Mouse (Mus musculus): ENCODE measurements around the gene Camk2g. TPM values are rescaled to one million over a fixed set of nuclear protein-coding genes. Genes with fewer than 3 reads are reported as not detected.

The Camk2g gene
- polyA plus RNA-seq, 1 experiment from 2014 or later = 36.5 TPM

- ATAC-seq (replicated peaks; ENCODE audit: low FRiP score, low read depth) (no peak), DNase-seq (ENCODE audit: low spot score) (no peak)
- H3K36me3 ChIP-seq (ENCODE audit: insufficient read depth, low read length) = peaks cover 92% of the 10 kb centered on the region
- 0 out of 2 replicates have a peak, but pooled peaks cover 4% of the 10 kb centered on the region for H3K4me1 ChIP-seq (replicated peaks; ENCODE audit: insufficient read depth, low read length)
- H3K9ac ChIP-seq (ENCODE audit: low read depth, low read length) = no peak overlapping the region
- H3K27ac ChIP-seq = no peak overlapping the region
- H3K9me3 ChIP-seq (replicated peaks; ENCODE audit: low read length) = no peaks in the 10 kb centered on the region
- no peak overlapping the region for H3K4me3 ChIP-seq (replicated peaks; ENCODE audit: low read depth, low read length)
- no peak overlapping the region for H3K4me2 ChIP-seq (ENCODE audit: low read length)
- H3K27me3 ChIP-seq (ENCODE audit: insufficient read depth, low read length) = no peaks in the 10 kb centered on the region
- no peak for TF ChIP-seq CTCF (IDR thresholded peaks at IDR 0.05; ENCODE audit: low read depth)
- 79% methylated on average over 2 of the region's 2 CpGs for WGBS
These were observed 104.9 kb downstream of the Camk2g start for GRCm38 (mm10) chr14:20689009-20689408.

- H3K36me3 ChIP-seq (ENCODE audit: insufficient read depth, low read length) = peaks cover 93% of the 10 kb centered on the region
- no peaks in the 10 kb centered on the region for H3K9me3 ChIP-seq (replicated peaks; ENCODE audit: low read length)
- ATAC-seq (replicated peaks; ENCODE audit: low FRiP score, low read depth) (no peak), DNase-seq (ENCODE audit: low spot score) (no peak)
- no peak overlapping the region for H3K9ac ChIP-seq (ENCODE audit: low read depth, low read length)
- H3K27ac ChIP-seq = no peak overlapping the region
- no peaks in the 10 kb centered on the region for H3K4me1 ChIP-seq (replicated peaks; ENCODE audit: insufficient read depth, low read length)
- H3K4me3 ChIP-seq (replicated peaks; ENCODE audit: low read depth, low read length) = no peak overlapping the region
- H3K27me3 ChIP-seq (ENCODE audit: insufficient read depth, low read length) = no peaks in the 10 kb centered on the region
- TF ChIP-seq CTCF (IDR thresholded peaks at IDR 0.05; ENCODE audit: low read depth) = no peak
- 99% methylated on average over 3 of the region's 3 CpGs for WGBS
- no peak overlapping the region for H3K4me2 ChIP-seq (ENCODE audit: low read length)
These were observed 107.3 kb downstream of the Camk2g start for GRCm38 (mm10) chr14:20686576-20686975.

Small RNA genes within 50 kb of the gene (microRNA-seq; reads per million reads assigned to microRNA genes)
- 1.0 reads per million for gene Mir6946

Other genes with a start within 250 kb of the Camk2g start
- gene Ppp3cb, start 247.5 kb downstream of the Camk2g start, polyA plus RNA-seq (2015; fragmentation: Nextera tagmentation; extraction: Ambion mirVana) = 36.4 and 37.2 TPM in 2 replicates
- gene Usp54, start 153.0 kb downstream of the Camk2g start, polyA plus RNA-seq (2015; fragmentation: Nextera tagmentation; extraction: Ambion mirVana) = 4.8 and 5.6 TPM in 2 replicates
- 1.8 and 2.5 TPM in 2 replicates for gene Myoz1, start 137.5 kb downstream of the Camk2g start, polyA plus RNA-seq (2015; fragmentation: Nextera tagmentation; extraction: Ambion mirVana)
- gene Synpo2l, start 125.7 kb downstream of the Camk2g start, polyA plus RNA-seq (2015; fragmentation: Nextera tagmentation; extraction: Ambion mirVana) = 0.32 and 0.33 TPM in 2 replicates
- 57.3 and 62.8 TPM in 2 replicates for gene Sec24c, start 119.8 kb downstream of the Camk2g start, polyA plus RNA-seq (2015; fragmentation: Nextera tagmentation; extraction: Ambion mirVana)
- 21.6 and 22.4 TPM in 2 replicates for gene Fut11, start 99.1 kb downstream of the Camk2g start, polyA plus RNA-seq (2015; fragmentation: Nextera tagmentation; extraction: Ambion mirVana)
- gene Chchd1, start 91.1 kb downstream of the Camk2g start, polyA plus RNA-seq (2015; fragmentation: Nextera tagmentation; extraction: Ambion mirVana) = 195 and 223 TPM in 2 replicates
- 20.2 and 20.6 TPM in 2 replicates for gene Zswim8, start 86.5 kb downstream of the Camk2g start, polyA plus RNA-seq (2015; fragmentation: Nextera tagmentation; extraction: Ambion mirVana)
- gene Ndst2, start 59.5 kb downstream of the Camk2g start, polyA plus RNA-seq (2015; fragmentation: Nextera tagmentation; extraction: Ambion mirVana) = 18.2 and 19.3 TPM in 2 replicates
- gene Plau, start 42.6 kb upstream of the Camk2g start, polyA plus RNA-seq (2015; fragmentation: Nextera tagmentation; extraction: Ambion mirVana) = 70.2 and 74.7 TPM in 2 replicates
- 39.9 and 42.0 TPM in 2 replicates for gene Vcl, start 135.3 kb upstream of the Camk2g start, polyA plus RNA-seq (2015; fragmentation: Nextera tagmentation; extraction: Ambion mirVana)

Measured in kidney, postnatal 0 days (tissue).